10 mouse cellular contexts compared by ENCODE assay signal in the genomic region with DNA sequence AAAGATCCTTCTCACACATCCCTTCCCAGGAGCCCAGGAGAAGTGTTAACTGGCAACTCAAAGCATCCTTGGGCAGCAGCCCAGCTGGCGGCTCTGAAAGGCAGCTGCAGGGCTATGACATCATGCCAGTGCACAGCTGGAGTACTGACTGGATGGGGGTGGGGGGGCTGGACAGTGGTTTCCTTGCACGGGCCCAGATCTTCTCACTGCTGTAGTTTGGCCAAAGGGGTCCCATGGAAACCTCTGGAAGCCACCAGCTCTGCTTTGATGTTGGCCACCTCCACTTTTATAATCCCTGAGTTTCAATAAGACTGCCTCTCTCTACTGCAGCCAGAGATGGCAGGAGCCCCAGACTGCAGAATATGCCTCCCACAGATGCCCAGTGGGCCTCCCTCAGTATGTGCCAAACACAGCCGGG. TPM values are rescaled to one million over a fixed set of nuclear protein-coding genes. Genes with fewer than 3 reads are reported as not detected.
DNase-seq lines count a peak whose midpoint lies in the region; ATAC-seq lines count a peak whose summit lies in the region.
"Had no signal": no experiment of that assay in that cellular context is flagged by ENCODE, and none has a peak within 500 bp of the region (broad histone marks: within the 10 kb centered on the region; RNA-seq: fewer than 3 reads in every experiment).

No protein-coding gene starts in this region.

- H3K36me3 ChIP-seq in limb, embryonic 13.5 days, result no peaks in the 10 kb centered on the region
- no peaks in the 10 kb centered on the region for H3K36me3 ChIP-seq in limb, embryonic 10.5 days

- no peaks in the 10 kb centered on the region for H3K9me3 ChIP-seq in limb, embryonic 13.5 days
- H3K9me3 ChIP-seq in limb, embryonic 10.5 days (replicated peaks), result no peaks in the 10 kb centered on the region

- peak; percentile 80 for ATAC-seq in limb, embryonic 13.5 days (ENCODE audit: low FRiP score, low read depth)

- H3K9ac ChIP-seq in limb, embryonic 13.5 days, result no peak overlapping the region
- H3K9ac ChIP-seq: liver, embryonic 14.5 days had no signal

- H3K4me3 ChIP-seq in limb, embryonic 13.5 days, result no peak overlapping the region
- H3K4me3 ChIP-seq in limb, embryonic 10.5 days, result no peak overlapping the region

- no peaks in the 10 kb centered on the region for H3K27me3 ChIP-seq in limb, embryonic 13.5 days
- H3K27me3 ChIP-seq in limb, embryonic 10.5 days (ENCODE audit: low read depth, poor library complexity, severe bottlenecking), result no peaks in the 10 kb centered on the region

- H3K4me2 ChIP-seq in limb, embryonic 13.5 days (replicated peaks), result no peak overlapping the region

- H3K27ac ChIP-seq in limb, embryonic 13.5 days, result no peak overlapping the region
- no peak overlapping the region for H3K27ac ChIP-seq in limb, embryonic 10.5 days
- H3K27ac ChIP-seq: liver, embryonic 14.5 days had no signal

- peaks cover 19% of the 10 kb centered on the region for H3K4me1 ChIP-seq in limb, embryonic 13.5 days
- peaks cover 21% of the 10 kb centered on the region; the same call in 1 of the 2 replicates for H3K4me1 ChIP-seq in limb, embryonic 10.5 days

- DNase-seq in cerebellum, adult 11-12 months, result peak; percentile 3
- no peak for DNase-seq in cerebellum, adult 9-11 months
- no peak for DNase-seq in limb, embryonic 10.5 days (ENCODE audit: low spot score)
- peak; percentile 74 for DNase-seq in gastrocnemius, postnatal 10 days
- DNase-seq in kidney, postnatal 14 days, result peak; percentile 11
- DNase-seq in thymus, postnatal 36 days, result no peak
- no peak for DNase-seq in T-cell, adult 2 months (ENCODE audit: low spot score)

- 28% methylated on average over 3 of the region's 3 CpGs for WGBS in limb, embryonic 13.5 days
- 67% methylated on average over 3 of the region's 3 CpGs for WGBS in limb, embryonic 10.5 days

RNA-seq across cellular contexts. Expression of a gene that starts 13.6 kb away (rescaled TPM):
- 0.41 and 0.43 TPM in 2 replicates for polyA plus RNA-seq in limb, embryonic 13.5 days (2015; fragmentation: Nextera tagmentation; extraction: Ambion mirVana)
- 0.89 and 2.1 TPM in 2 replicates for polyA plus RNA-seq in limb, embryonic 10.5 days (2016; fragmentation: Nextera tagmentation; extraction: Ambion mirVana)
- total RNA-seq in gastrocnemius, postnatal 10 days (2021), result not detected
- polyA plus RNA-seq: liver, embryonic 14.5 days; small intestine, adult 2 months had no signal

Comparison
In these comparisons a context has a peak if more than half of its experiments do, and no peak if none do; other contexts are left out.
1. DNase-seq: peak in cerebellum, adult 11-12 months (single experiment), gastrocnemius, postnatal 10 days (single experiment) and kidney, postnatal 14 days (single experiment); none in cerebellum, adult 9-11 months (single experiment), limb, embryonic 10.5 days (single experiment), thymus, postnatal 36 days (0 of 2) and T-cell, adult 2 months (single experiment).